Mouse (Mus musculus): ENCODE measurements around the gene Lrrc51. TPM values are rescaled to one million over a fixed set of nuclear protein-coding genes. Genes with fewer than 3 reads are reported as not detected.
"Not testable (repeated sequence)": the region's sequence is repeated elsewhere in the genome, so short reads cannot be mapped to it uniquely, and the experiment has no call there.

Gene Lrrc51
- polyA plus RNA-seq, 1 experiment from 2014 or later: 12.7 TPM

- H3K36me3 ChIP-seq: no peaks in the 10 kb centered on the region
- no peak overlapping the region for H3K27ac ChIP-seq (replicated peaks)
- no peaks in the 10 kb centered on the region for H3K27me3 ChIP-seq (ENCODE audit: low read depth, poor library complexity, severe bottlenecking)
- DNase-seq (ENCODE audit: low spot score): no peak
- H3K4me1 ChIP-seq: no peaks in the 10 kb centered on the region
- no peak overlapping the region for H3K4me3 ChIP-seq
- 97% methylated on average over 2 of the region's 2 CpGs for WGBS
- no peaks in the 10 kb centered on the region for H3K9me3 ChIP-seq (replicated peaks)
These were observed 29.1 kb upstream of the Lrrc51 start for GRCm38 (mm10) chr7:101962829-101963228.

- Histone ChIP-seq H3K4me3 (no peak overlapping the region), H3K4me1 (0 out of 2 replicates have a peak, but pooled peaks cover 3% of the 10 kb centered on the region), H3K36me3 (0 out of 2 replicates have a peak, but pooled peaks cover 3% of the 10 kb centered on the region), H3K9me3 (replicated peaks) (no peaks in the 10 kb centered on the region), H3K27ac (replicated peaks) (no peak overlapping the region), H3K27me3 (ENCODE audit: low read depth, poor library complexity, severe bottlenecking) (no peaks in the 10 kb centered on the region)
- no peak for DNase-seq (ENCODE audit: low spot score)
- 97% methylated on average over 5 of the region's 5 CpGs for WGBS
These were observed 23.2 kb upstream of the Lrrc51 start for GRCm38 (mm10) chr7:101956911-101957310.

GRCm38 (mm10) chr7:101956481-101956880 lies 22.8 kb upstream of the Lrrc51 start:
- 83% methylated on average over 1 of the region's 1 CpGs for WGBS
- DNase-seq (ENCODE audit: low spot score): no peak
- 0 out of 2 replicates have a peak, but pooled peaks cover 3% of the 10 kb centered on the region for H3K4me1 ChIP-seq

GRCm38 (mm10) chr7:101955862-101956261 lies 22.2 kb upstream of the Lrrc51 start:
- Histone ChIP-seq H3K36me3 (0 out of 2 replicates have a peak, but pooled peaks cover 3% of the 10 kb centered on the region), H3K27ac (replicated peaks) (no peak overlapping the region), H3K4me3 (no peak overlapping the region), H3K9me3 (replicated peaks) (no peaks in the 10 kb centered on the region), H3K27me3 (ENCODE audit: low read depth, poor library complexity, severe bottlenecking) (no peaks in the 10 kb centered on the region), H3K4me1 (0 out of 2 replicates have a peak, but pooled peaks cover 3% of the 10 kb centered on the region)
- 59% methylated on average over 4 of the region's 4 CpGs for WGBS
- no peak for DNase-seq (ENCODE audit: low spot score)

More at GRCm38 (mm10) chr7:101956481-101956880, 22.8 kb upstream of the Lrrc51 start:
- H3K9me3 ChIP-seq (replicated peaks): no peaks in the 10 kb centered on the region
- H3K4me3 ChIP-seq: no peak overlapping the region
- H3K27me3 ChIP-seq (ENCODE audit: low read depth, poor library complexity, severe bottlenecking): no peaks in the 10 kb centered on the region
- no peak overlapping the region for H3K27ac ChIP-seq (replicated peaks)
- H3K36me3 ChIP-seq: 0 out of 2 replicates have a peak, but pooled peaks cover 3% of the 10 kb centered on the region

- no peak overlapping the region for H3K27ac ChIP-seq (replicated peaks)
- WGBS: 96% methylated on average over 2 of the region's 2 CpGs
- H3K27me3 ChIP-seq (ENCODE audit: low read depth, poor library complexity, severe bottlenecking): no peaks in the 10 kb centered on the region
- no peaks in the 10 kb centered on the region for H3K9me3 ChIP-seq (replicated peaks)
- no peak for DNase-seq (ENCODE audit: low spot score)
- H3K4me3 ChIP-seq: no peak overlapping the region
- 0 out of 2 replicates have a peak, but pooled peaks cover 3% of the 10 kb centered on the region for H3K4me1 ChIP-seq
- 0 out of 2 replicates have a peak, but pooled peaks cover 3% of the 10 kb centered on the region for H3K36me3 ChIP-seq
These were observed 21.6 kb upstream of the Lrrc51 start for GRCm38 (mm10) chr7:101955276-101955675.

GRCm38 (mm10) chr7:101954163-101954562 lies 20.5 kb upstream of the Lrrc51 start:
- Histone ChIP-seq H3K9me3 (replicated peaks) (no peaks in the 10 kb centered on the region), H3K36me3 (0 out of 2 replicates have a peak, but pooled peaks cover 3% of the 10 kb centered on the region), H3K27me3 (ENCODE audit: low read depth, poor library complexity, severe bottlenecking) (no peaks in the 10 kb centered on the region), H3K27ac (replicated peaks) (no peak overlapping the region), H3K4me3 (no peak overlapping the region), H3K4me1 (0 out of 2 replicates have a peak, but pooled peaks cover 3% of the 10 kb centered on the region)
- DNase-seq (ENCODE audit: low spot score): no peak
- 97% methylated on average over 2 of the region's 2 CpGs for WGBS

- H3K36me3 ChIP-seq: peaks cover 6% of the 10 kb centered on the region; the same call in 1 of the 2 replicates
- 0 out of 2 replicates have a peak, but pooled peaks cover 3% of the 10 kb centered on the region for H3K4me1 ChIP-seq
- H3K9me3 ChIP-seq (replicated peaks): no peaks in the 10 kb centered on the region
- DNase-seq (ENCODE audit: low spot score): no peak
- 70% methylated on average over 2 of the region's 2 CpGs for WGBS
- H3K27ac ChIP-seq (replicated peaks): no peak overlapping the region
- H3K27me3 ChIP-seq (ENCODE audit: low read depth, poor library complexity, severe bottlenecking): no peaks in the 10 kb centered on the region
- H3K4me3 ChIP-seq: no peak overlapping the region
These were observed 18.4 kb upstream of the Lrrc51 start for GRCm38 (mm10) chr7:101952098-101952497.

GRCm38 (mm10) chr7:101951648-101952047 lies 18.0 kb upstream of the Lrrc51 start:
- Histone ChIP-seq H3K27me3 (ENCODE audit: low read depth, poor library complexity, severe bottlenecking) (no peaks in the 10 kb centered on the region), H3K27ac (replicated peaks) (no peak overlapping the region), H3K9me3 (replicated peaks) (no peaks in the 10 kb centered on the region), H3K4me3 (no peak overlapping the region), H3K4me1 (0 out of 2 replicates have a peak, but pooled peaks cover 3% of the 10 kb centered on the region), H3K36me3 (peaks cover 6% of the 10 kb centered on the region; the same call in 1 of the 2 replicates)
- WGBS: 89% methylated on average over 1 of the region's 1 CpGs
- DNase-seq (ENCODE audit: low spot score): no peak

- H3K27me3 ChIP-seq (ENCODE audit: low read depth, poor library complexity, severe bottlenecking); H3K4me1 ChIP-seq; DNase-seq (ENCODE audit: low spot score); H3K4me3 ChIP-seq; H3K9me3 ChIP-seq (replicated peaks); H3K27ac ChIP-seq (replicated peaks): not testable (repeated sequence)
- 90% methylated on average over 5 of the region's 5 CpGs for WGBS
- peaks cover 15% of the 10 kb centered on the region for H3K36me3 ChIP-seq
These were observed 15.3 kb upstream of the Lrrc51 start for GRCm38 (mm10) chr7:101949008-101949407.

- no peaks in the 10 kb centered on the region for H3K27me3 ChIP-seq (ENCODE audit: low read depth, poor library complexity, severe bottlenecking)
- no peak overlapping the region for H3K27ac ChIP-seq (replicated peaks)
- peaks cover 15% of the 10 kb centered on the region for H3K4me1 ChIP-seq
- H3K36me3 ChIP-seq: peaks cover 24% of the 10 kb centered on the region
- 96% methylated on average over 4 of the region's 4 CpGs for WGBS
- no peak overlapping the region for H3K4me3 ChIP-seq
- H3K9me3 ChIP-seq (replicated peaks): no peaks in the 10 kb centered on the region
- no peak for DNase-seq (ENCODE audit: low spot score)
These were observed 6.1 kb upstream of the Lrrc51 start for GRCm38 (mm10) chr7:101939758-101940157.

- no peak overlapping the region for H3K27ac ChIP-seq (replicated peaks)
- peaks cover 24% of the 10 kb centered on the region for H3K36me3 ChIP-seq
- H3K4me3 ChIP-seq: no peak overlapping the region
- no peak for DNase-seq (ENCODE audit: low spot score)
- no peaks in the 10 kb centered on the region for H3K27me3 ChIP-seq (ENCODE audit: low read depth, poor library complexity, severe bottlenecking)
- 91% methylated on average over 2 of the region's 2 CpGs for WGBS
- no peaks in the 10 kb centered on the region for H3K9me3 ChIP-seq (replicated peaks)
- H3K4me1 ChIP-seq: peaks cover 22% of the 10 kb centered on the region
These were observed 4.7 kb upstream of the Lrrc51 start for GRCm38 (mm10) chr7:101938348-101938747.

- peaks cover 29% of the 10 kb centered on the region for H3K4me1 ChIP-seq
- DNase-seq (ENCODE audit: low spot score): no peak
- no peaks in the 10 kb centered on the region for H3K27me3 ChIP-seq (ENCODE audit: low read depth, poor library complexity, severe bottlenecking)
- no peak overlapping the region for H3K27ac ChIP-seq (replicated peaks)
- H3K36me3 ChIP-seq: peaks cover 24% of the 10 kb centered on the region
- no peak overlapping the region for H3K4me3 ChIP-seq
- H3K9me3 ChIP-seq (replicated peaks): no peaks in the 10 kb centered on the region
- 96% methylated on average over 4 of the region's 4 CpGs for WGBS
These were observed 3.9 kb upstream of the Lrrc51 start for GRCm38 (mm10) chr7:101937569-101937968.

- H3K27me3 ChIP-seq (ENCODE audit: low read depth, poor library complexity, severe bottlenecking): no peaks in the 10 kb centered on the region
- DNase-seq (ENCODE audit: low spot score): no peak
- no peak overlapping the region for H3K4me3 ChIP-seq
- peaks cover 24% of the 10 kb centered on the region for H3K36me3 ChIP-seq
- H3K27ac ChIP-seq (replicated peaks): no peak overlapping the region
- no peaks in the 10 kb centered on the region for H3K9me3 ChIP-seq (replicated peaks)
- H3K4me1 ChIP-seq: peaks cover 31% of the 10 kb centered on the region
- 93% methylated on average over 4 of the region's 4 CpGs for WGBS
These were observed 3.3 kb upstream of the Lrrc51 start for GRCm38 (mm10) chr7:101936996-101937395.

Measured in midbrain, embryonic 10.5 days (tissue).